Mouse (Mus musculus): ENCODE measurements at regions not wholly inside any gene's neighbourhood (a gene's known extent, or its start where the extent isn't known, plus 50 kb on each side); places are given as distances from the start of the nearest gene placed in this dataset.

GRCm38 (mm10) chr8:34355059-34355458, 243.5 kb upstream of the Gm10131 start:
- TF ChIP-seq CTCF (conservative IDR thresholded peaks at IDR 0.05; ENCODE audit: low read length) (no peak), POU5F1 (IDR thresholded peaks at IDR 0.05; ENCODE audit: borderline replicate concordance, low read length) (no peak), NANOG (IDR thresholded peaks at IDR 0.05; ENCODE audit: borderline replicate concordance, low read length) (no peak)

Data from E14TG2a.4 (cell line).